Mouse (Mus musculus) CH12.LX (cell line): Measurements from ENCODE around the gene Gldc. TPM values are rescaled to one million over a fixed set of nuclear protein-coding genes. Genes with fewer than 3 reads are reported as not detected.

Experiments used
- DNase-seq: peaks from one replicate; pipeline ENCODE4 v3.0.0-alpha.2; 2013; ENCODE audit errors: extremely low read depth
- H3K27ac ChIP-seq: 2 replicates; pipeline ENCODE4 v1.5.1; 2012; ENCODE audit warnings: low read depth, mild to moderate bottlenecking, control low read depth, moderate library complexity; ENCODE audit not compliant: insufficient read depth
- H3K27me3 ChIP-seq: replicated peaks from 2 replicates; pipeline ENCODE3; 2012; ENCODE audit warnings: inconsistent platforms
- H3K36me3 ChIP-seq, 2 experiments: replicated peaks in 1 of 2; 2 replicates each; pipeline versions ENCODE3 to v1.6.1; 2012; ENCODE audit warnings: inconsistent platforms in 1 of 2, low read length in 1 of 2, mild to moderate bottlenecking in 1 of 2, mixed read lengths in 1 of 2, moderate library complexity in 1 of 2; ENCODE audit not compliant: control insufficient read depth in 1 of 2, insufficient read depth in 1 of 2
- H3K4me1 ChIP-seq, 2 experiments: 2 replicates each; pipeline ENCODE4 v1.6.1; 2012; ENCODE audit warnings: inconsistent platforms in 1 of 2, moderate library complexity in 1 of 2; ENCODE audit not compliant: insufficient read depth in 2 of 2, control insufficient read depth in 1 of 2
- H3K4me2 ChIP-seq: 2 replicates; pipeline ENCODE4 v1.6.1; 2012; ENCODE audit warnings: low read depth, mild to moderate bottlenecking, control low read depth; ENCODE audit not compliant: poor library complexity, insufficient read depth, severe bottlenecking
- H3K4me3 ChIP-seq, 3 experiments: fragments of 150-350 bp in 1 of 3; sonication (generic) in 1 of 3; replicated peaks in 1 of 3; 2 replicates each; pipeline versions ENCODE3 to v1.5.1; 2011 to 2012; ENCODE audit warnings: low read depth in 2 of 3, low read length in 2 of 3, mild to moderate bottlenecking in 2 of 3, moderate library complexity in 2 of 3, control low read depth in 1 of 3, improper control_type of control experiment in 1 of 3, inconsistent platforms in 1 of 3, mixed read lengths in 1 of 3; ENCODE audit not compliant: poor library complexity in 1 of 3
- H3K79me2 ChIP-seq: replicated peaks from 2 replicates; pipeline ENCODE4 v1.6.1; 2012; ENCODE audit warnings: mild to moderate bottlenecking, moderate library complexity; ENCODE audit not compliant: control insufficient read depth, poor library complexity, insufficient read depth, severe bottlenecking; ENCODE audit errors: extremely low read depth
- H3K9ac ChIP-seq: 2 replicates; pipeline ENCODE4 v1.6.1; 2012; ENCODE audit warnings: low read depth, mild to moderate bottlenecking, control low read depth, moderate library complexity; ENCODE audit not compliant: insufficient read depth
- H3K9me3 ChIP-seq: replicated peaks from 2 replicates; pipeline ENCODE3; 2012; ENCODE audit warnings: low read length, inconsistent platforms, mixed read lengths
- CHD1 ChIP-seq: IDR thresholded peaks from 2 replicates; pipeline ENCODE4 v1.6.1; 2012; ENCODE audit warnings: low read depth, low read length, improper control_type of control experiment, inconsistent platforms
- CTCF ChIP-seq, 2 experiments: IDR thresholded peaks in 1 of 2; conservative IDR thresholded peaks in 1 of 2; 2 replicates each; pipeline ENCODE4 v1.5.1; 2011 to 2012; ENCODE audit warnings: low read depth in 2 of 2, low read length in 2 of 2, improper control_type of control experiment in 1 of 2, inconsistent platforms in 1 of 2, mild to moderate bottlenecking in 1 of 2, moderate library complexity in 1 of 2
- EP300 ChIP-seq: IDR thresholded peaks from 2 replicates; pipeline ENCODE4 v1.6.1; 2011; ENCODE audit warnings: low read length, improper control_type of control experiment
- GABPA ChIP-seq: IDR thresholded peaks from 2 replicates; pipeline ENCODE4 v1.6.1; 2012; ENCODE audit warnings: low read depth, low read length, improper control_type of control experiment, inconsistent platforms; ENCODE audit not compliant: insufficient replicate concordance
- JUN ChIP-seq: IDR thresholded peaks from 2 replicates; pipeline ENCODE4 v1.6.1; 2011; ENCODE audit warnings: low read depth, mild to moderate bottlenecking, low read length, improper control_type of control experiment, moderate library complexity; ENCODE audit not compliant: insufficient read depth
- MAFK ChIP-seq: IDR thresholded peaks from 2 replicates; pipeline ENCODE4 v1.6.1; 2011; ENCODE audit warnings: low read length, improper control_type of control experiment; ENCODE audit not compliant: insufficient replicate concordance
- MAX ChIP-seq: IDR thresholded peaks from 2 replicates; pipeline ENCODE4 v1.6.1; 2011; ENCODE audit warnings: low read length, improper control_type of control experiment
- MXI1 ChIP-seq: IDR thresholded peaks from 2 replicates; pipeline ENCODE4 v1.6.1; 2011; ENCODE audit warnings: mild to moderate bottlenecking, low read depth, low read length, improper control_type of control experiment
- NELFE ChIP-seq: IDR thresholded peaks from 2 replicates; pipeline ENCODE4 v1.6.1; 2011; ENCODE audit warnings: low read depth, low read length, improper control_type of control experiment
- NRF1 ChIP-seq: IDR thresholded peaks from 2 replicates; pipeline ENCODE4 v1.6.1; 2014; ENCODE audit warnings: low read depth, mild to moderate bottlenecking, inconsistent platforms, low read length, improper control_type of control experiment, moderate library complexity
- POLR2A ChIP-seq: IDR thresholded peaks from 2 replicates; pipeline ENCODE4 v1.6.1; 2011; ENCODE audit warnings: low read depth, mild to moderate bottlenecking, improper control_type of control experiment, low read length
- RAD21 ChIP-seq: IDR thresholded peaks from 2 replicates; pipeline ENCODE4 v1.6.1; 2011; ENCODE audit warnings: low read depth, mild to moderate bottlenecking, low read length, improper control_type of control experiment, moderate library complexity
- SMC3 ChIP-seq: IDR thresholded peaks from 2 replicates; pipeline ENCODE4 v1.6.1; 2011; ENCODE audit warnings: low read depth, low read length, improper control_type of control experiment
- TBP ChIP-seq: conservative IDR thresholded peaks from 2 replicates; pipeline ENCODE4 v1.6.1; 2011; ENCODE audit warnings: low read depth, low read length, improper control_type of control experiment
- UBTF ChIP-seq: IDR thresholded peaks from 2 replicates; pipeline ENCODE4 v1.6.1; 2012; ENCODE audit warnings: low read depth, mild to moderate bottlenecking, inconsistent platforms, low read length, improper control_type of control experiment, moderate library complexity
- USF2 ChIP-seq: conservative IDR thresholded peaks from 2 replicates; pipeline ENCODE4 v1.6.1; 2011; ENCODE audit warnings: low read depth, low read length, improper control_type of control experiment
- ZMIZ1 ChIP-seq: IDR thresholded peaks from 2 replicates; pipeline ENCODE4 v1.6.1; 2012; ENCODE audit warnings: low read depth, mild to moderate bottlenecking, inconsistent platforms, low read length, improper control_type of control experiment
- ZNF384 ChIP-seq: IDR thresholded peaks from 2 replicates; pipeline ENCODE4 v1.6.1; 2012; ENCODE audit warnings: low read depth, low read length, improper control_type of control experiment, inconsistent platforms
- dilution Hi-C: fragments of 300-500 bp; cut with MboI; formaldehyde crosslinking; loops from 2 replicates; pipeline ENCODE4 v1.14.3; 2020; ENCODE audit warnings: low sequenced_read_pairs; ENCODE audit not compliant: extremely low pct_unique_long_range_greater_than_20kb, extremely low pct_ligation_motif_present
- in situ Hi-C: fragments of 300-500 bp; cut with MboI; formaldehyde crosslinking; loops from 3 replicates; pipeline ENCODE4 v1.14.3; 2019; ENCODE audit warnings: low sequenced_read_pairs, low pct_ligation_motif_present, low pct_unique_long_range_greater_than_20kb, mixed read lengths
- polyA plus RNA-seq: library from polyadenylated mRNA; unstranded; fragments of >175 nt; gene quantifications from 2 replicates; pipeline ENCODE4 v1.2.1, GENCODE M21; 2012; ENCODE audit warnings: low read depth; ENCODE audit not compliant: insufficient read length
- total RNA-seq, 2 experiments: library from RNA; depleted of rRNA; stranded (reverse); fragments of 300-350 nt in 1 of 2; fragments of >200 nt in 1 of 2; gene quantifications; 2 replicates each; pipeline ENCODE4 v1.2.3; 2012 to 2014

The Gldc gene
- total and polyA plus RNA-seq, 3 experiments, result 0.30 to 1.8 (median 0.64) TPM

- H3K4me2 ChIP-seq, result no peak overlapping the region
- DNase-seq, result no peak
- TF ChIP-seq MAFK, result no peak
- no peak for TF ChIP-seq USF2
- no peak for TF ChIP-seq NRF1
- no peak for TF ChIP-seq GABPA
- no peak for TF ChIP-seq ZMIZ1
- no peak for TF ChIP-seq RAD21
- TF ChIP-seq MXI1, result no peak
- no peak for TF ChIP-seq EP300
- TF ChIP-seq UBTF, result no peak
- no peak for TF ChIP-seq SMC3
- no peak for TF ChIP-seq CTCF (conservative IDR thresholded peaks at IDR 0.05 in 1 of 2, IDR thresholded peaks at IDR 0.05 in 1 of 2; ENCODE audit: low read depth in 2 of 2, low read length in 2 of 2)
- TF ChIP-seq NELFE, result no peak
- no peak for TF ChIP-seq MAX
- no peak for TF ChIP-seq TBP
- TF ChIP-seq JUN, result no peak
- no peaks in the 10 kb centered on the region for H3K27me3 ChIP-seq
- H3K9me3 ChIP-seq, result peaks cover 4% of the 10 kb centered on the region
- dilution Hi-C loops, result no loop called here
- no peaks in the 10 kb centered on the region for H3K79me2 ChIP-seq
- H3K9ac ChIP-seq, result no peak overlapping the region
- no peaks in the 10 kb centered on the region for H3K36me3 ChIP-seq
- no peak overlapping the region for H3K4me3 ChIP-seq
- no peak overlapping the region for H3K27ac ChIP-seq
- in situ Hi-C loops, result no loop called here
- H3K4me1 ChIP-seq, result no peaks in the 10 kb centered on the region; a peak in 1 of 4 replicates
Observed at GRCm38 (mm10) chr19:30187232-30187631, 12.0 kb upstream of the Gldc start.

- dilution Hi-C loops, result no loop called here
Observed at GRCm38 (mm10) chr19:30185536-30185935, 10.3 kb upstream of the Gldc start.

GRCm38 (mm10) chr19:30179979-30180378, 4.8 kb upstream of the Gldc start:
- TF ChIP-seq ZNF384 (no peak), NRF1 (no peak), POLR2A (no peak)
- in situ Hi-C loops, result no loop called here

More at GRCm38 (mm10) chr19:30185536-30185935, 10.3 kb upstream of the Gldc start:
- no peak overlapping the region for H3K4me2 ChIP-seq
- no peak overlapping the region for H3K4me3 ChIP-seq
- in situ Hi-C loops, result no loop called here
- peaks cover 4% of the 10 kb centered on the region for H3K9me3 ChIP-seq
- H3K27ac ChIP-seq, result no peak overlapping the region
- no peaks in the 10 kb centered on the region; a peak in 1 of 4 replicates for H3K4me1 ChIP-seq
- no peak overlapping the region for H3K9ac ChIP-seq
- no peaks in the 10 kb centered on the region for H3K79me2 ChIP-seq
- no peak for DNase-seq
- H3K27me3 ChIP-seq, result no peaks in the 10 kb centered on the region
- no peak for TF ChIP-seq POLR2A
- TF ChIP-seq CHD1, result no peak
- no peaks in the 10 kb centered on the region for H3K36me3 ChIP-seq

More at GRCm38 (mm10) chr19:30179979-30180378, 4.8 kb upstream of the Gldc start:
- no peaks in the 10 kb centered on the region for H3K27me3 ChIP-seq
- no peak overlapping the region for H3K4me2 ChIP-seq
- no peak overlapping the region for H3K4me3 ChIP-seq
- H3K4me1 ChIP-seq, result no peaks in the 10 kb centered on the region; a peak in 1 of 4 replicates
- H3K27ac ChIP-seq, result no peak overlapping the region
- H3K79me2 ChIP-seq, result no peaks in the 10 kb centered on the region
- no peaks in the 10 kb centered on the region for H3K36me3 ChIP-seq
- dilution Hi-C loops, result no loop called here
- H3K9ac ChIP-seq, result no peak overlapping the region
- no peak for DNase-seq
- H3K9me3 ChIP-seq, result peaks cover 2% of the 10 kb centered on the region
